Mouse (Mus musculus): Measurements from ENCODE around the gene Qrich1. TPM values are rescaled to one million over a fixed set of nuclear protein-coding genes. Genes with fewer than 3 reads are reported as not detected.
"Not testable (repeated sequence)": the region's sequence is repeated elsewhere in the genome, so short reads cannot be mapped to it uniquely, and the experiment has no call there.

Qrich1 gene
- polyA plus RNA-seq, 1 experiment from 2014 or later, result 118 TPM

GRCm38 (mm10) chr9:108589229-108589628 lies 72.6 kb downstream of the Qrich1 start:
- Histone ChIP-seq H3K27ac (ENCODE audit: low read length) (no peak overlapping the region), H3K36me3 (ENCODE audit: control insufficient read depth, insufficient read depth, low read length) (no peaks in the 10 kb centered on the region), H3K27me3 (ENCODE audit: control insufficient read depth, insufficient read depth, low read depth, low read length) (no peaks in the 10 kb centered on the region), H3K4me1 (replicated peaks; ENCODE audit: control insufficient read depth, insufficient read depth, low read length) (peaks cover 14% of the 10 kb centered on the region), H3K9me3 (ENCODE audit: control insufficient read depth, low read length) (no peaks in the 10 kb centered on the region), H3K4me2 (ENCODE audit: low read depth, low read length) (no peak overlapping the region), H3K4me3 (ENCODE audit: low read length) (no peak overlapping the region), H3K9ac (ENCODE audit: low read length) (no peak overlapping the region)
- no peak for ATAC-seq (ENCODE audit: low read depth)
- WGBS, result 62% methylated on average over 5 of the region's 5 CpGs

DNA sequence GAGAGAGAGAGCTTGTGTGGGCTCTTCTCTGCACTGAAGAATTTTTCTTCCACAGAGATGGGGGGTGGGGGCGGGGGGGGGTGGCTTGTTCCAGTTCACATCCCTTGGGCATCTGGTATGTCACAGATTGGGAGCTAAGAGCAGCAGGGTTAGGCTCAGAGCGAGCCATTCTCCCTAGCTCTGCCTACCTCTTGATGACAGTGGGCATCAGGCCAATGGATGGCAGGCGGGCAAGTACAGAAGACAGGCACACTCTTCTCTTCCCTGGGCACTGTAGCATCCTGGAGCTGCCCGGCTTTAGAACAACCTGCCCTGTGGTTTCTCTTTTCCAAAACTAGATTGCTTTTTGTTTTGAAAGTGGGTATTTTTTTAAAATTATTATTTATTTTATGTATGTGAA lies 74.9 kb downstream of the Qrich1 start:
- H3K4me3 ChIP-seq (ENCODE audit: low read length), result no peak overlapping the region
- no peak for ATAC-seq (ENCODE audit: low read depth)

GRCm38 (mm10) chr9:108594354-108594753 lies 77.7 kb downstream of the Qrich1 start:
- H3K9ac ChIP-seq (ENCODE audit: low read length), result no peak overlapping the region
- WGBS, result 75% methylated on average over 3 of the region's 3 CpGs
- H3K4me2 ChIP-seq (ENCODE audit: low read depth, low read length), result no peak overlapping the region

More for the DNA sequence above, 74.9 kb downstream of the Qrich1 start:
- no peaks in the 10 kb centered on the region for H3K9me3 ChIP-seq (ENCODE audit: control insufficient read depth, low read length)
- 77% methylated on average over 4 of the region's 4 CpGs for WGBS
- no peaks in the 10 kb centered on the region for H3K36me3 ChIP-seq (ENCODE audit: control insufficient read depth, insufficient read depth, low read length)
- H3K27ac ChIP-seq (ENCODE audit: low read length), result no peak overlapping the region
- H3K27me3 ChIP-seq (ENCODE audit: control insufficient read depth, insufficient read depth, low read depth, low read length), result no peaks in the 10 kb centered on the region
- H3K9ac ChIP-seq (ENCODE audit: low read length), result no peak overlapping the region
- H3K4me1 ChIP-seq (replicated peaks; ENCODE audit: control insufficient read depth, insufficient read depth, low read length), result peaks cover 14% of the 10 kb centered on the region
- no peak overlapping the region for H3K4me2 ChIP-seq (ENCODE audit: low read depth, low read length)

DNA sequence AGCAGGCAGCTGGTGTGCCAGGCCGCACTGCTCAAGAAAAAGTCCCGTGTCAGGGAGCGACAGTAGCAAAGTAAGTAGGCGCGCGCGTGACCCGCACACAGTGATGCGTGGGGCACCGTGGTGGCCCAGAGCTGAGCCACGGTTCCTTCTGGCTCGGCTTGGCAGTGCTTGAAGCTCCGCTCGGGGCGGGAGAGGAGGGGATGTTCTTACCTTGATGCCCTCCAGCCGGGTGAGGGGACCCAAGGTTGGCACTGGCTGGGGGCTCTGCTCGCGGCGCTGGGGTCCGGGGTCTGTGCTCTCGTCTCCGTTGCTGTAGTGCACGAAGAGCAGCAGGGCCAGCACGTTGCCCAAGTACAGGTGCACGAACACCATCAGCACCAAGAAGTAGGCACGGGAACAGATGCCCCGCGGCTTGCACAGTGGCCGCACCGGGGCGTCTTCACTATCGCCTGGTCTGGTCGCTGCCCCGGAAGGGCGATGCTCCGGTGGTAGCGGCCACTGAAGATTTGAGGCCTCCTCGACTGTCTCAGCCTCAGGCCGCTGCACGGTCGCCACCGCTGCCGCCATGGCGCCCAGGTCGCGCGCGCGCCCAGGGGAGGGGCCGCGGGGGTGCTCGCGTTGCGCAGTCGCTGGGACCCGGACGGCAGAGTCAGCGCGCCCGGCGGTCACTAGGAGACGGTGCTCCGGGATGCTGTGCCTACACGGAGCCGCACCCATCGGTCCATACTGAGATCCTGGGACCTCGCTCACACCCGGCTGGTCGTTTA lies 80.6 kb downstream of the Qrich1 start, which contains the start of gene P4htm:
TSS of gene P4htm (minus strand) at position 670 of the 767 bp plus-strand sequence.
- peak within 1 kb of the TSS; percentile 92 for H3K4me2 ChIP-seq (ENCODE audit: low read depth, low read length)
- H3K27ac ChIP-seq (ENCODE audit: low read length), result no peak within 1 kb of the TSS
- WGBS, result 1% methylated on average over 59 of the region's 69 CpGs
- no peaks in the 10 kb centered on the region for H3K9me3 ChIP-seq (ENCODE audit: control insufficient read depth, low read length)
- H3K4me1 ChIP-seq (replicated peaks; ENCODE audit: control insufficient read depth, insufficient read depth, low read length), result peaks cover 11% of the 10 kb centered on the region
- H3K36me3 ChIP-seq (ENCODE audit: control insufficient read depth, insufficient read depth, low read length), result no peaks in the 10 kb centered on the region
- peak within 1 kb of the TSS; percentile 85 for H3K4me3 ChIP-seq (ENCODE audit: low read length)
- ATAC-seq (ENCODE audit: low read depth), result peak; percentile 88
- peak within 1 kb of the TSS; percentile 80 for H3K9ac ChIP-seq (ENCODE audit: low read length)
- H3K27me3 ChIP-seq (ENCODE audit: control insufficient read depth, insufficient read depth, low read depth, low read length), result no peaks in the 10 kb centered on the region

More at GRCm38 (mm10) chr9:108594354-108594753, 77.7 kb downstream of the Qrich1 start:
- Histone ChIP-seq H3K36me3 (ENCODE audit: control insufficient read depth, insufficient read depth, low read length) (no peaks in the 10 kb centered on the region), H3K27me3 (ENCODE audit: control insufficient read depth, insufficient read depth, low read depth, low read length) (no peaks in the 10 kb centered on the region), H3K27ac (ENCODE audit: low read length) (no peak overlapping the region), H3K4me3 (ENCODE audit: low read length) (no peak overlapping the region), H3K9me3 (ENCODE audit: control insufficient read depth, low read length) (no peaks in the 10 kb centered on the region), H3K4me1 (replicated peaks; ENCODE audit: control insufficient read depth, insufficient read depth, low read length) (peaks cover 11% of the 10 kb centered on the region)
- ATAC-seq (ENCODE audit: low read depth), result no peak

DNA sequence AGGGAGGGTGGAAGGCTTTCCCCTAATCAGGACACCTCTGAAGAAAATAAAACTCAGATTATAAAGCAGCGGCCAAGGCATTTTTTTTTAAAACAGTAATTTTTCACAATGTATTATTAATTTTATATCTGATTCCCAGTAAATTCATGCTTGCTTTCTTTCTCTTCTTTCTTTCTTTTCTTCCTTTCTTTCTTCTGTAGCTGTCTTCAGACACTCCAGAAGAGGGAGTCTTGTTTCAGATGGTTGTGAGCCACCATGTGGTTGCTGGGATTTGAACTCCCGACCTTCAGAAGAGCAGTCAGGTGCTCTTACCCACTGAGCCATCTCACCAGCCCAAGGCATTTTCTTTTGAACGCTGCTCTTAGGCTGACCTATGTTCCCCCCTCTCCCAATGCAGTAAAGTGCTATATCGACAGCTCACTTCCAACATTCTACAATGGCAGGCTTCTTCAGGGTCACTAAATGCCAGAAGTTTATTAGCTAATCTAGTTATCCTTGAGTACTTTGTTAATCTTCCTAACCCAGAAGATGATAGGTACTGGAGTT lies 82.5 kb downstream of the Qrich1 start:
- 68% methylated on average over 4 of the region's 4 CpGs for WGBS
- H3K9me3 ChIP-seq (ENCODE audit: control insufficient read depth, low read length), result no peaks in the 10 kb centered on the region
- no peak overlapping the region for H3K9ac ChIP-seq (ENCODE audit: low read length)

GRCm38 (mm10) chr9:108600011-108600410 lies 83.4 kb downstream of the Qrich1 start:
- H3K27ac ChIP-seq (ENCODE audit: low read length), result no peak overlapping the region

More for the DNA sequence above, 82.5 kb downstream of the Qrich1 start:
- ATAC-seq (ENCODE audit: low read depth), result no peak
- peaks cover 11% of the 10 kb centered on the region for H3K4me1 ChIP-seq (replicated peaks; ENCODE audit: control insufficient read depth, insufficient read depth, low read length)
- H3K4me2 ChIP-seq (ENCODE audit: low read depth, low read length), result no peak overlapping the region
- H3K27me3 ChIP-seq (ENCODE audit: control insufficient read depth, insufficient read depth, low read depth, low read length), result no peaks in the 10 kb centered on the region
- H3K27ac ChIP-seq (ENCODE audit: low read length), result no peak overlapping the region
- H3K4me3 ChIP-seq (ENCODE audit: low read length), result no peak overlapping the region
- peaks cover 11% of the 10 kb centered on the region for H3K36me3 ChIP-seq (ENCODE audit: control insufficient read depth, insufficient read depth, low read length)

GRCm38 (mm10) chr9:108601986-108602385 lies 85.4 kb downstream of the Qrich1 start:
- Histone ChIP-seq H3K27me3 (ENCODE audit: control insufficient read depth, insufficient read depth, low read depth, low read length) (no peaks in the 10 kb centered on the region), H3K4me2 (ENCODE audit: low read depth, low read length) (no peak overlapping the region), H3K36me3 (ENCODE audit: control insufficient read depth, insufficient read depth, low read length) (peaks cover 29% of the 10 kb centered on the region), H3K9me3 (ENCODE audit: control insufficient read depth, low read length) (no peaks in the 10 kb centered on the region), H3K4me3 (ENCODE audit: low read length) (no peak overlapping the region), H3K4me1 (replicated peaks; ENCODE audit: control insufficient read depth, insufficient read depth, low read length) (peaks cover 5% of the 10 kb centered on the region), H3K9ac (ENCODE audit: low read length) (no peak overlapping the region), H3K27ac (ENCODE audit: low read length) (no peak overlapping the region)
- ATAC-seq (ENCODE audit: low read depth), result no peak
- WGBS, result 73% methylated on average over 4 of the region's 4 CpGs

More at GRCm38 (mm10) chr9:108600011-108600410, 83.4 kb downstream of the Qrich1 start:
- Histone ChIP-seq H3K9ac (ENCODE audit: low read length) (no peak overlapping the region), H3K9me3 (ENCODE audit: control insufficient read depth, low read length) (no peaks in the 10 kb centered on the region), H3K4me3 (ENCODE audit: low read length) (no peak overlapping the region), H3K27me3 (ENCODE audit: control insufficient read depth, insufficient read depth, low read depth, low read length) (no peaks in the 10 kb centered on the region), H3K36me3 (ENCODE audit: control insufficient read depth, insufficient read depth, low read length) (peaks cover 15% of the 10 kb centered on the region), H3K4me1 (replicated peaks; ENCODE audit: control insufficient read depth, insufficient read depth, low read length) (peaks cover 11% of the 10 kb centered on the region), H3K4me2 (ENCODE audit: low read depth, low read length) (no peak overlapping the region)
- ATAC-seq (ENCODE audit: low read depth), result no peak
- 30% methylated on average over 2 of the region's 2 CpGs for WGBS

GRCm38 (mm10) chr9:108607929-108608328 lies 91.3 kb downstream of the Qrich1 start:
- H3K9me3 ChIP-seq (ENCODE audit: control insufficient read depth, low read length); H3K4me1 ChIP-seq (replicated peaks; ENCODE audit: control insufficient read depth, insufficient read depth, low read length); H3K27ac ChIP-seq (ENCODE audit: low read length); H3K4me2 ChIP-seq (ENCODE audit: low read depth, low read length); ATAC-seq (ENCODE audit: low read depth); H3K4me3 ChIP-seq (ENCODE audit: low read length); H3K9ac ChIP-seq (ENCODE audit: low read length); H3K27me3 ChIP-seq (ENCODE audit: control insufficient read depth, insufficient read depth, low read depth, low read length): not testable (repeated sequence)
- WGBS, result 75% methylated on average over 5 of the region's 5 CpGs
- peaks cover 62% of the 10 kb centered on the region for H3K36me3 ChIP-seq (ENCODE audit: control insufficient read depth, insufficient read depth, low read length)

GRCm38 (mm10) chr9:108608889-108609288 lies 92.3 kb downstream of the Qrich1 start:
- H3K9me3 ChIP-seq (ENCODE audit: control insufficient read depth, low read length), result no peaks in the 10 kb centered on the region
- H3K9ac ChIP-seq (ENCODE audit: low read length), result no peak overlapping the region
- WGBS, result 88% methylated on average over 4 of the region's 4 CpGs
- H3K4me1 ChIP-seq (replicated peaks; ENCODE audit: control insufficient read depth, insufficient read depth, low read length), result no peaks in the 10 kb centered on the region
- no peak overlapping the region for H3K4me2 ChIP-seq (ENCODE audit: low read depth, low read length)
- H3K4me3 ChIP-seq (ENCODE audit: low read length), result no peak overlapping the region
- no peak overlapping the region for H3K27ac ChIP-seq (ENCODE audit: low read length)
- ATAC-seq (ENCODE audit: low read depth), result no peak
- H3K27me3 ChIP-seq (ENCODE audit: control insufficient read depth, insufficient read depth, low read depth, low read length), result no peaks in the 10 kb centered on the region
- peaks cover 54% of the 10 kb centered on the region for H3K36me3 ChIP-seq (ENCODE audit: control insufficient read depth, insufficient read depth, low read length)

Measured in lung, embryonic 16.5 days (tissue).